Mouse (Mus musculus): ENCODE measurements at regions not wholly inside any gene's neighbourhood (a gene's known extent, or its start where the extent isn't known, plus 50 kb on each side); places are given as distances from the start of the nearest gene placed in this dataset.

DNA sequence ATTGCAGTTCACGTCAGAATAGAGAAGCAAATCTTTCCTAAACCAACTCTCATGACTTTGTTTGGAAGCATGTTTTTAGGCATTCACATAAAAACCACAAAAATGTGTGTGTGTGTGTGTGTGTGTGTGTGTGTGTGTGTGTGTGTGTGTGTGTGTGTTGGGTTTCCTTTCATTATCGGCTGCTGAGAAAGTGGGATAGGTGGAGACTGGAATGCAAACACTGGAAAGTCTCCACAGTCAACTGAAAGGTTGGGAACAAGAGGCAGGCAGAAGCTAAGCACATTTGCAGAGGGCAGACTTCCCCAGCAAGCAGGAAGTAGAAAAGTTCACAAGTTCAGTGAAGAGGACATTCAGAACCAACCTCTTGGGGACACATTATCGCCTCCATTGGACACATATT lies 176.5 kb downstream of the Tmsb4x start:
- TF ChIP-seq POLR2A (IDR thresholded peaks at IDR 0.05; ENCODE audit: low read depth, low read length) = no peak
- no peak for TF ChIP-seq CTCF (conservative IDR thresholded peaks at IDR 0.05; ENCODE audit: insufficient read depth, insufficient read length, low read depth, low read length)

Measured in kidney, adult 2 months (tissue).